ENCODE assay signal across 8 mouse cellular contexts in genomic region chr3:87408171-87408570, GRCm38 (mm10). TPM values are rescaled to one million over a fixed set of nuclear protein-coding genes. Genes with fewer than 3 reads are reported as not detected.
DNase-seq lines count a peak whose midpoint lies in the region; ATAC-seq and TF ChIP-seq lines count a peak whose summit lies in the region.
"Had no signal": no experiment of that assay in that cellular context is flagged by ENCODE, and none has a peak within 500 bp of the region (broad histone marks: within the 10 kb centered on the region; RNA-seq: fewer than 3 reads in every experiment).

No protein-coding gene starts in this region.

- DNase-seq in left cerebral cortex, adult 2 months (ENCODE audit: extremely low spot score in 1 of 2, low spot score in 2 of 2), result no peak
- no peak for DNase-seq in left cerebral cortex, adult 11 months (ENCODE audit: low spot score)
- DNase-seq in T-cell, adult 2 months (ENCODE audit: low spot score), result peak; percentile 59
- peak; percentile 19 for DNase-seq in neural tube, embryonic 11.5 days (ENCODE audit: low spot score)
- DNase-seq in cerebellum, postnatal 25 days, result no peak
- DNase-seq in layer of hippocampus, postnatal 14 days (ENCODE audit: low spot score in 2 of 2), result no peak

- no peaks in the 10 kb centered on the region for H3K9me3 ChIP-seq in neural tube, embryonic 11.5 days (ENCODE audit: control insufficient read depth, low read length)

- H3K9ac ChIP-seq in neural tube, embryonic 11.5 days (ENCODE audit: low read length), result no peak overlapping the region

- peak; percentile 84 to 85 for ATAC-seq in hematopoietic stem cell, adult 5-6 weeks (replicated peaks in 1 of 2; ENCODE audit: insufficient read depth in 1 of 2, low FRiP score in 2 of 2, low TSS enrichment in 1 of 2, low read depth in 1 of 2, poor library complexity in 2 of 2, severe bottlenecking in 2 of 2)
- ATAC-seq in neural tube, embryonic 11.5 days (ENCODE audit: insufficient read depth, low FRiP score, low TSS enrichment), result no peak

- no peak overlapping the region for H3K4me2 ChIP-seq in neural tube, embryonic 11.5 days (ENCODE audit: low read depth)

- no peak overlapping the region for H3K4me3 ChIP-seq in left cerebral cortex, adult 2 months
- no peak overlapping the region for H3K4me3 ChIP-seq in neural tube, embryonic 11.5 days (ENCODE audit: low read depth, low read length)

- H3K36me3 ChIP-seq in neural tube, embryonic 11.5 days (ENCODE audit: control insufficient read depth, insufficient read depth, low read length), result no peaks in the 10 kb centered on the region

- H3K4me1 ChIP-seq in neural tube, embryonic 11.5 days (ENCODE audit: control insufficient read depth, insufficient read depth, low read length), result no peaks in the 10 kb centered on the region

- no peak overlapping the region for H3K27ac ChIP-seq in left cerebral cortex, adult 2 months
- no peak overlapping the region for H3K27ac ChIP-seq in neural tube, embryonic 11.5 days (ENCODE audit: low read depth, low read length)

- 32% methylated on average over 4 of the region's 4 CpGs for WGBS in neural tube, embryonic 11.5 days

- H3K27me3 ChIP-seq in neural tube, embryonic 11.5 days (ENCODE audit: control insufficient read depth, insufficient read depth, low read length), result no peaks in the 10 kb centered on the region

- TF ChIP-seq CTCF in left cerebral cortex, adult 2 months (IDR thresholded peaks at IDR 0.05), result peak; percentile 48

- intact Hi-C loops in left cerebral cortex, adult 2 months (cut with DNase I), result loop anchor here (5.0 to 10.0 kb wide), 2 partner anchors 86 to 163 kb away; no protein-coding TSS in a partner anchor

RNA-seq across cellular contexts. Expression of gene Fcrl5, which starts 27.4 kb away (rescaled TPM):
- total RNA-seq in left cerebral cortex, adult 2 months (2021), result not detected
- total RNA-seq in hematopoietic stem cell, adult 5-6 weeks (2017), result not detected in 2 replicates
- not detected in 2 replicates for polyA plus RNA-seq in neural tube, embryonic 11.5 days (2014; fragmentation: Nextera tagmentation; extraction: Ambion mirVana)
- total RNA-seq in layer of hippocampus, postnatal 14 days (2021), result under 1 TPM in 1 of 2 experiments, not detected in 1; 0.18 TPM
- polyA plus RNA-seq: heart, embryonic 16.5 days had no signal

RNA-seq across cellular contexts. Expression of gene Fcrl1, which starts 32.0 kb away (rescaled TPM):
- under 1 TPM in 1 of 2 experiments, not detected in 1; 0.38 TPM for total RNA-seq in left cerebral cortex, adult 2 months (2021)
- total RNA-seq in hematopoietic stem cell, adult 5-6 weeks (2017), result 3.7 and 6.4 TPM in 2 replicates
- polyA plus RNA-seq in neural tube, embryonic 11.5 days (2014; fragmentation: Nextera tagmentation; extraction: Ambion mirVana), result not detected in 2 replicates
- under 1 TPM in 1 of 2 experiments, not detected in 1; 0.24 TPM for total RNA-seq in layer of hippocampus, postnatal 14 days (2021)

RNA-seq across cellular contexts. Expression of gene Cd5l, which starts 50.5 kb away (rescaled TPM):
- not detected for total RNA-seq in left cerebral cortex, adult 2 months (2021)
- total RNA-seq in hematopoietic stem cell, adult 5-6 weeks (2017), result 0.74 and 2.1 TPM in 2 replicates
- not detected in 2 replicates for polyA plus RNA-seq in neural tube, embryonic 11.5 days (2014; fragmentation: Nextera tagmentation; extraction: Ambion mirVana)
- total RNA-seq in layer of hippocampus, postnatal 14 days (2021), result under 1 TPM; 0.16 to 0.19 TPM

Comparison
In these comparisons a context has a peak if more than half of its experiments do, and no peak if none do; other contexts are left out.
1. DNase-seq: peak in T-cell, adult 2 months (single experiment) and neural tube, embryonic 11.5 days (single experiment); none in left cerebral cortex, adult 2 months (0 of 2), left cerebral cortex, adult 11 months (single experiment), cerebellum, postnatal 25 days (0 of 2) and layer of hippocampus, postnatal 14 days (0 of 2).